Mouse (Mus musculus): ENCODE data around the gene Dbn1. TPM values are rescaled to one million over a fixed set of nuclear protein-coding genes. Genes with fewer than 3 reads are reported as not detected.

Dbn1 gene
- polyA plus RNA-seq (2015; fragmentation: Nextera tagmentation; extraction: Ambion mirVana) = 261 and 300 TPM in 2 replicates

GRCm38 (mm10) chr13:55487578-55488498 lies at the start of gene Dbn1:
Dbn1 (minus strand) TSS chr13:55488111.

GRCm38 (mm10) chr13:55536194-55537175 lies 48.6 kb upstream of the Dbn1 start, which contains the start of gene Ddx41:
Ddx41 (minus strand) TSS chr13:55536658.

GRCm38 (mm10) chr13:55529198-55529915 lies 41.4 kb upstream of the Dbn1 start, which contains the start of gene Dok3:
Dok3 (minus strand) TSS chr13:55529296.

GRCm38 (mm10) chr13:55513111-55513748 lies 25.3 kb upstream of the Dbn1 start, which contains the start of gene Pdlim7:
Pdlim7 (minus strand) TSS chr13:55513676.

GRCm38 (mm10) chr13:55464027-55464884 lies 23.7 kb downstream of the Dbn1 start, which contains the start of gene Prr7:
Prr7 (plus strand) TSS chr13:55464267.

GRCm38 (mm10) chr13:55444937-55445315 lies 43.0 kb downstream of the Dbn1 start, which contains the start of gene Grk6:
Grk6 (plus strand) TSS chr13:55445072.

GRCm38 (mm10) chr13:55426613-55427012 lies 61.3 kb downstream of the Dbn1 start, which contains the start of gene F12:
F12 (minus strand) TSS chr13:55426793.

Small RNA genes within 50 kb of the gene (microRNA-seq; reads per million reads assigned to microRNA genes)
- gene Mir6943 (not detected), gene Mir6944 (22.1 reads per million, percentile 27 among the genes with 10 or more reads in this experiment), gene Mir6945 (3.2 reads per million, percentile 2 among the genes with 10 or more reads in this experiment)

Other genes with a start within 250 kb of the Dbn1 start
- 302 and 314 TPM in 2 replicates for gene Prelid1, start 167.6 kb downstream of the Dbn1 start, polyA plus RNA-seq (2015; fragmentation: Nextera tagmentation; extraction: Ambion mirVana)
- 98.3 and 99.3 TPM in 2 replicates for gene Rab24, start 166.2 kb downstream of the Dbn1 start, polyA plus RNA-seq (2015; fragmentation: Nextera tagmentation; extraction: Ambion mirVana)
- gene Mxd3, start 158.3 kb downstream of the Dbn1 start, polyA plus RNA-seq (2015; fragmentation: Nextera tagmentation; extraction: Ambion mirVana) = 4.4 and 5.2 TPM in 2 replicates
- gene Lman2, start 125.3 kb downstream of the Dbn1 start, polyA plus RNA-seq (2015; fragmentation: Nextera tagmentation; extraction: Ambion mirVana) = 34.2 and 36.2 TPM in 2 replicates
- gene Rgs14, start 118.4 kb downstream of the Dbn1 start, polyA plus RNA-seq (2015; fragmentation: Nextera tagmentation; extraction: Ambion mirVana) = 0.52 and 0.63 TPM in 2 replicates
- gene Slc34a1, start 89.9 kb downstream of the Dbn1 start, polyA plus RNA-seq (2015; fragmentation: Nextera tagmentation; extraction: Ambion mirVana) = not detected in 2 replicates
- gene Pfn3, start 72.9 kb downstream of the Dbn1 start, polyA plus RNA-seq (2015; fragmentation: Nextera tagmentation; extraction: Ambion mirVana) = 1.5 and 3.3 TPM in 2 replicates
- 0.11 and 0.63 TPM in 2 replicates for gene F12, start 61.3 kb downstream of the Dbn1 start, polyA plus RNA-seq (2015; fragmentation: Nextera tagmentation; extraction: Ambion mirVana)
- gene Grk6, start 43.0 kb downstream of the Dbn1 start, polyA plus RNA-seq (2015; fragmentation: Nextera tagmentation; extraction: Ambion mirVana) = 33.0 and 37.2 TPM in 2 replicates
- 5.5 and 6.3 TPM in 2 replicates for gene Prr7, start 23.8 kb downstream of the Dbn1 start, polyA plus RNA-seq (2015; fragmentation: Nextera tagmentation; extraction: Ambion mirVana)
- 141 and 174 TPM in 2 replicates for gene Pdlim7, start 25.6 kb upstream of the Dbn1 start, polyA plus RNA-seq (2015; fragmentation: Nextera tagmentation; extraction: Ambion mirVana)
- 2.1 and 2.5 TPM in 2 replicates for gene Dok3, start 41.2 kb upstream of the Dbn1 start, polyA plus RNA-seq (2015; fragmentation: Nextera tagmentation; extraction: Ambion mirVana)
- 37.2 and 40.7 TPM in 2 replicates for gene Ddx41, start 48.5 kb upstream of the Dbn1 start, polyA plus RNA-seq (2015; fragmentation: Nextera tagmentation; extraction: Ambion mirVana)
- 30.6 and 35.3 TPM in 2 replicates for gene Fam193b, start 83.0 kb upstream of the Dbn1 start, polyA plus RNA-seq (2015; fragmentation: Nextera tagmentation; extraction: Ambion mirVana)
- gene Tmed9, start 85.6 kb upstream of the Dbn1 start, polyA plus RNA-seq (2015; fragmentation: Nextera tagmentation; extraction: Ambion mirVana) = 100 TPM in 2 replicates
- 44.6 and 45.7 TPM in 2 replicates for gene B4galt7, start 111.8 kb upstream of the Dbn1 start, polyA plus RNA-seq (2015; fragmentation: Nextera tagmentation; extraction: Ambion mirVana)
- gene Caml, start 134.9 kb upstream of the Dbn1 start, polyA plus RNA-seq (2015; fragmentation: Nextera tagmentation; extraction: Ambion mirVana) = 108 and 111 TPM in 2 replicates
- 18.3 and 20.6 TPM in 2 replicates for gene Ddx46, start 146.9 kb upstream of the Dbn1 start, polyA plus RNA-seq (2015; fragmentation: Nextera tagmentation; extraction: Ambion mirVana)
- gene B230219D22Rik, start 205.0 kb upstream of the Dbn1 start, polyA plus RNA-seq (2015; fragmentation: Nextera tagmentation; extraction: Ambion mirVana) = 66.1 and 66.5 TPM in 2 replicates
- 131 and 132 TPM in 2 replicates for gene Txndc15, start 226.5 kb upstream of the Dbn1 start, polyA plus RNA-seq (2015; fragmentation: Nextera tagmentation; extraction: Ambion mirVana)
- 40.6 and 42.2 TPM in 2 replicates for gene Pcbd2, start 239.3 kb upstream of the Dbn1 start, polyA plus RNA-seq (2015; fragmentation: Nextera tagmentation; extraction: Ambion mirVana)